In the genomic region with DNA sequence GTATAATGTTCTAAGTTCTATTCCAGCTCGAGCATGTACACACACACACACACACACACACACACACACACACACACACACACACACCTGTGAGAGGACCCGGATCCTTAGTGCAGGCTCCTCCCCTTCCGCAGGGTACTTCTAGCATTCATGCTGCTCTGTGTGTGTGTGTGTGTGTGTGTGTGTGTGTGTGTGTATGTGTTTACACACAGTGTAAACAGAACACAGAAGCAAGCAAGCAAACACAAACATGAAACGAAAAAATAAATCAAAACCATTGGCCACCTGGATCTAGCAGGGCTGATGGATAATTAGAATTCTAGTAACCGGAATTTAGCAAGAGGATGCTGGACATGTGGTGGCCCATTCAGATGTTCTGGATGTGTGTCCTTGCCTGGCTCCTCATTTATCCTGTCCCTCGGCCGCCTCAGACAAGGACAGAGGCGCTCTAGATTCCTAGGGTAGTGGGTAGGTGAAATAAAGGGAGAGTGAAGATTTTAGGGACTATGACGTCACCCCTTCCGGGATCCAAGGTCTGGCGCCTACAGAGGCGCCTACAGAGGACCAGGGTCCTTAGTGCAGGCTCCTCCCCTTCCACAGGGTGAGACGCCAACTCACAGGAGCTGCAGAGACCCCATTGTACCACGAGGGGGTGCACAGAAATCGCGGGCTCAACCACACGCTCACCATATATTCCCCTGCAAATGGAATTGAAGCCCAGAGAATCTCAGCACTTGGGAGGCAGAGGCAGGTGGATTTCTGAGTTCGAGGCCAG, we compare ENCODE assay signal across 8 mouse cellular contexts. TPM values are rescaled to one million over a fixed set of nuclear protein-coding genes. Genes with fewer than 3 reads are reported as not detected.
DNase-seq lines count a peak whose midpoint lies in the region; ATAC-seq lines count a peak whose summit lies in the region.

No protein-coding gene starts in this region.

- DNase-seq in 416B (ENCODE audit: low read depth): peak; percentile 91
- peak; percentile 89 for DNase-seq in adrenal gland, postnatal 14 days
- peak; percentile 93 for DNase-seq in heart, embryonic 10.5 days (ENCODE audit: low spot score)
- DNase-seq in liver, embryonic 11.5 days (ENCODE audit: low spot score): peak; percentile 75
- DNase-seq in naive thymus-derived CD4-positive, alpha-beta T cell, adult 2 months (ENCODE audit: low read depth): peak; percentile 91
- peak; percentile 86 for DNase-seq in splenic B cell, adult 2 months (ENCODE audit: low read depth, low spot score)

- peaks cover 46% of the 10 kb centered on the region for H3K4me1 ChIP-seq in embryonic facial prominence, embryonic 13.5 days
- peaks cover 35% of the 10 kb centered on the region for H3K4me1 ChIP-seq in heart, embryonic 10.5 days
- peaks cover 24% of the 10 kb centered on the region for H3K4me1 ChIP-seq in kidney, embryonic 14.5 days (ENCODE audit: control insufficient read depth, insufficient read depth, low read length)
- H3K4me1 ChIP-seq in liver, embryonic 11.5 days (replicated peaks; ENCODE audit: control insufficient read depth, insufficient read depth, low read length): peaks cover 7% of the 10 kb centered on the region; the same call in 1 of the 2 replicates

- H3K9ac ChIP-seq in embryonic facial prominence, embryonic 13.5 days: no peak overlapping the region
- no peak overlapping the region for H3K9ac ChIP-seq in kidney, embryonic 14.5 days (ENCODE audit: low read depth, low read length)
- H3K9ac ChIP-seq in liver, embryonic 11.5 days (ENCODE audit: low read depth, low read length): no peak overlapping the region

- peak; percentile 28; the same call in 1 of the 2 replicates for ATAC-seq in embryonic facial prominence, embryonic 13.5 days (ENCODE audit: insufficient number of reproducible peaks, insufficient read depth, low FRiP score, low TSS enrichment, low read depth)
- peak; percentile 76 for ATAC-seq in kidney, embryonic 14.5 days (ENCODE audit: low FRiP score, low TSS enrichment)
- peak; percentile 74 for ATAC-seq in liver, embryonic 11.5 days (replicated peaks; ENCODE audit: low FRiP score)

- no peaks in the 10 kb centered on the region for H3K36me3 ChIP-seq in embryonic facial prominence, embryonic 13.5 days
- H3K36me3 ChIP-seq in heart, embryonic 10.5 days: no peaks in the 10 kb centered on the region
- H3K36me3 ChIP-seq in kidney, embryonic 14.5 days (ENCODE audit: control insufficient read depth, insufficient read depth, low read length): no peaks in the 10 kb centered on the region
- no peaks in the 10 kb centered on the region for H3K36me3 ChIP-seq in liver, embryonic 11.5 days (ENCODE audit: control insufficient read depth, insufficient read depth, low read length)
- no peaks in the 10 kb centered on the region for H3K36me3 ChIP-seq in splenic B cell, adult 2 months (ENCODE audit: control insufficient read depth, insufficient read depth, low read length, poor library complexity, severe bottlenecking)

- WGBS in embryonic facial prominence, embryonic 13.5 days: 24% methylated on average over 18 of the region's 18 CpGs
- 28% methylated on average over 18 of the region's 18 CpGs for WGBS in heart, embryonic 10.5 days
- 28% methylated on average over 18 of the region's 18 CpGs for WGBS in kidney, embryonic 14.5 days
- 26% methylated on average over 18 of the region's 18 CpGs for WGBS in liver, embryonic 11.5 days

- H3K4me3 ChIP-seq in embryonic facial prominence, embryonic 13.5 days: no peak overlapping the region
- no peak overlapping the region for H3K4me3 ChIP-seq in heart, embryonic 10.5 days
- no peak overlapping the region for H3K4me3 ChIP-seq in kidney, embryonic 14.5 days (ENCODE audit: low read length)
- no peak overlapping the region for H3K4me3 ChIP-seq in liver, embryonic 11.5 days (ENCODE audit: low read depth, low read length)

- H3K9me3 ChIP-seq in embryonic facial prominence, embryonic 13.5 days: no peaks in the 10 kb centered on the region; the same call in 1 of the 2 replicates
- no peaks in the 10 kb centered on the region for H3K9me3 ChIP-seq in heart, embryonic 10.5 days
- H3K9me3 ChIP-seq in kidney, embryonic 14.5 days (ENCODE audit: control insufficient read depth, low read length): no peaks in the 10 kb centered on the region
- no peaks in the 10 kb centered on the region for H3K9me3 ChIP-seq in liver, embryonic 11.5 days (ENCODE audit: control insufficient read depth, low read length)

- no peak overlapping the region for H3K27ac ChIP-seq in embryonic facial prominence, embryonic 13.5 days
- no peak overlapping the region for H3K27ac ChIP-seq in heart, embryonic 10.5 days
- H3K27ac ChIP-seq in kidney, embryonic 14.5 days (ENCODE audit: low read depth, low read length): no peak overlapping the region
- no peak overlapping the region for H3K27ac ChIP-seq in liver, embryonic 11.5 days (ENCODE audit: low read depth, low read length)

- H3K4me2 ChIP-seq in embryonic facial prominence, embryonic 13.5 days: peak overlapping the region; percentile 24; the same call in 1 of the 2 replicates
- no peak overlapping the region for H3K4me2 ChIP-seq in kidney, embryonic 14.5 days (replicated peaks; ENCODE audit: low read depth, low read length)
- H3K4me2 ChIP-seq in liver, embryonic 11.5 days: peak overlapping the region; percentile 28; the same call in 1 of the 2 replicates

- H3K27me3 ChIP-seq in embryonic facial prominence, embryonic 13.5 days: peaks cover 38% of the 10 kb centered on the region
- H3K27me3 ChIP-seq in heart, embryonic 10.5 days (ENCODE audit: insufficient read depth, poor library complexity, severe bottlenecking): peaks cover 38% of the 10 kb centered on the region
- peaks cover 37% of the 10 kb centered on the region for H3K27me3 ChIP-seq in kidney, embryonic 14.5 days (ENCODE audit: control insufficient read depth, insufficient read depth, low read length)
- H3K27me3 ChIP-seq in liver, embryonic 11.5 days (replicated peaks; ENCODE audit: control insufficient read depth, insufficient read depth, low read length): peaks cover 38% of the 10 kb centered on the region
- H3K27me3 ChIP-seq in splenic B cell, adult 2 months (ENCODE audit: control insufficient read depth, insufficient read depth, low read length, poor library complexity, severe bottlenecking): no peaks in the 10 kb centered on the region

RNA-seq across cellular contexts. Expression of a gene that starts 6.6 kb away (rescaled TPM):
- 24.6 and 27.2 TPM in 2 replicates for total RNA-seq in adrenal gland, postnatal 14 days (2021)
- polyA plus RNA-seq in embryonic facial prominence, embryonic 13.5 days (2015; fragmentation: Nextera tagmentation; extraction: Ambion mirVana): 10.5 and 10.9 TPM in 2 replicates
- polyA plus RNA-seq in heart, embryonic 10.5 days (2016; fragmentation: Nextera tagmentation; extraction: Ambion mirVana): 1.7 and 2.2 TPM in 2 replicates
- polyA plus RNA-seq in kidney, embryonic 14.5 days (2014; fragmentation: Nextera tagmentation; extraction: Ambion mirVana): 2.5 and 5.5 TPM in 2 replicates
- polyA plus RNA-seq in liver, embryonic 11.5 days (2014; fragmentation: Nextera tagmentation; extraction: Ambion mirVana): 0.58 and 0.80 TPM in 2 replicates

RNA-seq across cellular contexts. Expression of a gene that starts 8.4 kb away (rescaled TPM):
- 4.6 and 5.6 TPM in 2 replicates for total RNA-seq in adrenal gland, postnatal 14 days (2021)
- 1.2 and 1.7 TPM in 2 replicates for polyA plus RNA-seq in embryonic facial prominence, embryonic 13.5 days (2015; fragmentation: Nextera tagmentation; extraction: Ambion mirVana)
- 0.16 and 0.30 TPM in 2 replicates for polyA plus RNA-seq in heart, embryonic 10.5 days (2016; fragmentation: Nextera tagmentation; extraction: Ambion mirVana)
- polyA plus RNA-seq in kidney, embryonic 14.5 days (2014; fragmentation: Nextera tagmentation; extraction: Ambion mirVana): 0.51 and 0.74 TPM in 2 replicates
- polyA plus RNA-seq in liver, embryonic 11.5 days (2014; fragmentation: Nextera tagmentation; extraction: Ambion mirVana): 0.18 and 0.52 TPM in 2 replicates

RNA-seq across cellular contexts. Expression of a gene that starts 27.1 kb away (rescaled TPM):
- 222 and 231 TPM in 2 replicates for total RNA-seq in adrenal gland, postnatal 14 days (2021)
- polyA plus RNA-seq in embryonic facial prominence, embryonic 13.5 days (2015; fragmentation: Nextera tagmentation; extraction: Ambion mirVana): 104 and 111 TPM in 2 replicates
- polyA plus RNA-seq in heart, embryonic 10.5 days (2016; fragmentation: Nextera tagmentation; extraction: Ambion mirVana): 114 and 117 TPM in 2 replicates
- polyA plus RNA-seq in kidney, embryonic 14.5 days (2014; fragmentation: Nextera tagmentation; extraction: Ambion mirVana): 156 and 198 TPM in 2 replicates
- 147 and 169 TPM in 2 replicates for polyA plus RNA-seq in liver, embryonic 11.5 days (2014; fragmentation: Nextera tagmentation; extraction: Ambion mirVana)

RNA-seq across cellular contexts. Expression of a gene that starts 31.8 kb away (rescaled TPM):
- 1.3 and 1.6 TPM in 2 replicates for total RNA-seq in adrenal gland, postnatal 14 days (2021)
- 0.18 and 0.25 TPM in 2 replicates for polyA plus RNA-seq in embryonic facial prominence, embryonic 13.5 days (2015; fragmentation: Nextera tagmentation; extraction: Ambion mirVana)
- 0.22 and 0.24 TPM in 2 replicates for polyA plus RNA-seq in heart, embryonic 10.5 days (2016; fragmentation: Nextera tagmentation; extraction: Ambion mirVana)
- 0.29 and 0.47 TPM in 2 replicates for polyA plus RNA-seq in kidney, embryonic 14.5 days (2014; fragmentation: Nextera tagmentation; extraction: Ambion mirVana)
- polyA plus RNA-seq in liver, embryonic 11.5 days (2014; fragmentation: Nextera tagmentation; extraction: Ambion mirVana): 0.15 and 0.16 TPM in 2 replicates

RNA-seq across cellular contexts. Expression of a gene that starts 41.5 kb away (rescaled TPM):
- 18.4 and 20.9 TPM in 2 replicates for total RNA-seq in adrenal gland, postnatal 14 days (2021)
- 20.7 and 22.1 TPM in 2 replicates for polyA plus RNA-seq in embryonic facial prominence, embryonic 13.5 days (2015; fragmentation: Nextera tagmentation; extraction: Ambion mirVana)
- polyA plus RNA-seq in heart, embryonic 10.5 days (2016; fragmentation: Nextera tagmentation; extraction: Ambion mirVana): 13.3 and 19.7 TPM in 2 replicates
- 17.5 and 21.4 TPM in 2 replicates for polyA plus RNA-seq in kidney, embryonic 14.5 days (2014; fragmentation: Nextera tagmentation; extraction: Ambion mirVana)
- polyA plus RNA-seq in liver, embryonic 11.5 days (2014; fragmentation: Nextera tagmentation; extraction: Ambion mirVana): 13.2 and 13.5 TPM in 2 replicates
